Mouse (Mus musculus): ENCODE measurements at regions not wholly inside any gene's neighbourhood (a gene's known extent, or its start where the extent isn't known, plus 50 kb on each side); places are given as distances from the start of the nearest gene placed in this dataset.

DNA sequence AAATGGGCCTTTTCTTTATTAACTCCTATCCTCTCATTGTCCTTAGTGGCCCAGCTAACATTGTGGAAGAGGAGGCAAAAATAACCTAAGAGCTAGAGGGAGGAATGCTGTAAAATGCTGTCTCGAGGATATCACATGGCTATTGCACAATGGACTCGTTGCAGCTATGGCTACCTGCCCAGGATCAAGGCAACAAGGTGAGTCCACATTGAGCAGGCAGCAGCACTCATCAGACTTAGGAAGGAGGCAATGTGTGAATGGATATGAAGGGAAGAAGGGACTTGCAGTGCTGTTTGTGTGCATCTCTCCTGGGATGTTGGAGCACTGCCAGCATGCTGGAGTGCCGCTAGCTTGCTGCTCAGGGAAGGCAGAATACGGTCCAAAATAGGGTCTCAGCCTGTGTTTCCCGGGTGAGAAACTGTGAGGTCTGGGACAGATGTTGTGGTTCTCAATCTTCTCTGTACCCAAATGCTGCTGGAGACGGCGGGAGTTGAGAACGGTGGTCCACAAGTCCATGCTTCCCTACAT, 51.8 kb upstream of the Nox3 start:
- H3K4me2 ChIP-seq (ENCODE audit: low read depth, severe bottlenecking): no peak overlapping the region
- H3K27me3 ChIP-seq (ENCODE audit: control insufficient read depth, insufficient read depth, low read length): no peaks in the 10 kb centered on the region
- H3K36me3 ChIP-seq (ENCODE audit: control insufficient read depth, insufficient read depth, low read length): no peaks in the 10 kb centered on the region
- WGBS: 90% methylated on average over 8 of the region's 8 CpGs
- no peak overlapping the region for H3K27ac ChIP-seq (replicated peaks; ENCODE audit: low read depth, low read length)
- H3K9me3 ChIP-seq (ENCODE audit: control insufficient read depth, low read length): no peaks in the 10 kb centered on the region
- H3K9ac ChIP-seq (ENCODE audit: low read length): no peak overlapping the region
- ATAC-seq (ENCODE audit: insufficient number of reproducible peaks, low FRiP score, low TSS enrichment, low read depth): no peak
- no peaks in the 10 kb centered on the region for H3K4me1 ChIP-seq (ENCODE audit: control insufficient read depth, insufficient read depth, low read length)
- no peak for DNase-seq (ENCODE audit: low spot score)
- H3K4me3 ChIP-seq (ENCODE audit: low read depth, low read length): no peak overlapping the region
